Mouse (Mus musculus) kidney, postnatal 10 days (tissue): Measurements from ENCODE around the gene Nkapl.

Source experiments
- DNase-seq: peaks from one replicate; pipeline ENCODE4 v3.0.0; 2021; ENCODE audit warnings: mixed read lengths

Nkapl gene

GRCm38 (mm10) chr13:21423301-21423700, 45.0 kb downstream of the Nkapl start:
- no peak for DNase-seq

GRCm38 (mm10) chr13:21418865-21419264, 49.4 kb downstream of the Nkapl start:
- DNase-seq = no peak

DNA sequence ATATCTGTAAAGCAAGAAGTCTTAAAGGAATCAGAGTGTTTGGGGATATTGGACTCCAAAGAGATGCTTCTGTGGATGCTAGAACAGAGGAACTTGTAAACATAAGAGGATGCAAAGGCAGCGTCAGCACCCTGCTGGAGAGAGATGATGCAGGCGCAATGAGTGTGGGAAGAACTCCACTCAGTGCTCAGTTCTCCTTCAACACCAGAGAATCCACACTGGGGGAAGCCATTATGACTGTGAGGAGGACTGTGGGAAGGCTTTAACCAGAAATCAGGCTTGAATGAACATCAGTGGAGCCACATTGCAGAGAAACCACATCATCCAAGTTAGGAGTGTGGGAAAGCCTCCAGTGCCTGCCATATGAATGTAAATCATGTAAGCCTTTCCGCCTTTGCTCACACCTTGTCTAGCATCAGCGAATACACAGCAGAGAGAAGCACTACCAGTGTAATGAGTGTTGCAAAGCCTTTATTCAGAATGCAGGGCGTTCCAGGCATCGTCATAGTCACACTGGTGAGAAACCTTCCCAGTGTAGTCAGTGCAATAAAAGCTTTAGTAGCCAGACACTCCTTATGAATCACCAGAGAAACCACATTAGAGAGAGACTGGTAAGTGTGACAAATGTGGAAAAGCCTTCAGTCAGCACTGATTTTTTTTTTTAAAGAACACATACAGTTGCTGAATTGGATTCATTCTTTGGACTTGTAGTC, 50.9 kb downstream of the Nkapl start:
- no peak for DNase-seq
